Mouse (Mus musculus) spleen, adult 2 months (tissue): Measurements from ENCODE around the gene Neurl1a.
A peak's percentile ranks its signal among the peaks of the same experiment; 100 is the strongest.

Experiments
- CTCF ChIP-seq: fragments of 200-500 bp; IDR thresholded peaks from 2 replicates; pipeline ENCODE4 v1.5.1; 2011; ENCODE audit warnings: mild to moderate bottlenecking, inconsistent platforms; ENCODE audit not compliant: insufficient read depth, insufficient read length, insufficient replicate concordance; ENCODE audit errors: extremely low read depth
- POLR2A ChIP-seq: fragments of 200-500 bp; IDR thresholded peaks from 2 replicates; pipeline ENCODE4 v1.6.1; 2011; ENCODE audit warnings: low read depth, low read length, inconsistent platforms

DNA sequence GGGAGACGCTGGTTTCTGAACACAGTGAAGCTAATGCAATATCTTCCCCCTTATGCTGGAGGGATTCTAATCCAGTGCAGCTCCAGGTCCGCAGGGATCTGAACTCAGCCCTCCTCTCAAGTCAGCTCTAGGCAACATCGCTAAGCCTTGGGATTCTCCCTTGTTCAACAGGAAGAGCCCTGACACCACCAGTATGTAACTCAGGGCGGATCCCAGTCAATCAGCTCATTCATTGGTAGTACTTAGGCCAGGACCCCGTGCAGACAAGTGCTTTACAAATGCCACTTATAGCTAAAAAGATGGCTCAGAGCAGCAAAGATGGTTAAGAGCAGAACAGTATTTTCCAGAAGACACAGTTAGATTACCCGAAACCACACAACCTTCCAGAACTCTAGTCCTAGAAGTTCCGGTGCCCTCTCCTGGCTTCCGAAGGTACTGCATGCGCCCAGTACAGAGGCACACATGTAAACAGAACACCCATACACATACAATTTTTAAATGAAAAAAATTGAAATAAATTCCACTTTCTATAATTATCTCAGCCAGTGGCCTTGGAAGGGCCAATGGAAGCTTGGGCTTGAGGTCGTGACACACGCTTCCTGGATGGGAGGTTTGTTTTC, 9.7 kb upstream of the Neurl1a start:
- TF ChIP-seq POLR2A (no peak), CTCF (peak; percentile 72; the same call in 1 of the 2 replicates)
